Mouse (Mus musculus) cerebellum, postnatal 4 days (tissue): Measurements from ENCODE around the gene Foxi3.
A peak's percentile ranks its signal among the peaks of the same experiment; 100 is the strongest.

Experiments used
- DNase-seq, 2 experiments: peaks; one replicate each; pipeline ENCODE4 v3.0.0; 2022; ENCODE audit warnings: low spot score in 2 of 2, mixed read lengths in 1 of 2

Gene Foxi3

DNA sequence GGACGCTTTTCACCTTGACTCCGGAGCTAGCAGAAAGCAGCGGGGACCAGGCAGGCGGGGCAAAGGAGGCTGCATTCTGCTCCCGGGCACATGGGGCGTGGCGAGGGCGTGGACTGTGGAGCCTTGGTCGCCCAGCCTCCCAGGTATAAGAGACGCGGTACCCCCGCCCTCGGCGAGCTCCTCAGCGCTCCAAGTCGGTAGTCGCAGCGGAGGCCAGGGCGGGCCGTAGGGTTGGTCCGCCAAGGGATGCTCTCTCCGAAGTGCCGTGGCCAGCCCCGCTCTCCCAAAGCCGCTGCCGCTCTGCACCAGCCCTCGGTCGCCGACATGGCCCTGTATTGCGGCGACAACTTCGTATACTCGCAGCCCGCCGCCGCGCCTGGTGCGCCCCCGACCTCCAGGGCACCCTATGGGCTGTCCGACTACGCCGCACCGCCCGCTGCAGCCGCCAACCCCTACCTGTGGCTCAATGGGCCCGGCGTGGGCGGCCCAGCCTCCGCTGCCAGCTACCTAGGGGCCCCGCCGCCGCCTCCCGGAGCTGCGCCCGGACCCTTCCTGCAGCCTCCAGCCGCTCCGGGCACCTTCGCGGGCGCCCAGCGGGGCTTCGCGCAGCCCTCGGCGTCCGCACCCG is at the start of gene Foxi3:
Gene Foxi3, plus strand, starts transcription at position 247 of the 628 bp plus-strand sequence.
- DNase-seq, result peak in 1 of 2 experiments; percentile 8

DNA sequence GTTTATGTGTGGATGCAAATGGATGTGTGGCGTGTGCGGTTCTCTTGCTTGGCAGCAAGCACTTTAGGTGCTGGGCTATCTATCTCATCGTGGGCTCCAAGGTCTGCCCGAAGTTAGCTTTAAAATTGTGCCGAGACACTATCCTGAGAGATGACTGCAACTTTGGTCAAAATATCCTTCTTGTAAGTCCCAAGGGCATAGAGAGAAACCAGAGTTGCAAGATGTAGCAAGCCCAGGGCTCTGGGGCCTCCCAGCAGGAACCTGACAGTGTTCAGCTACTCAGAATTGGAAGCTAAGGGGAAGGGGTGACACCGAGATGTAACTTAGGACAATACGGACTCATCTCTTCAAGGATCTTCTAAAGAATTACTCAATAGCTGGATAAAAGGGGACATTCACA is 46.8 kb upstream of the Foxi3 start:
- DNase-seq, result no peak

DNA sequence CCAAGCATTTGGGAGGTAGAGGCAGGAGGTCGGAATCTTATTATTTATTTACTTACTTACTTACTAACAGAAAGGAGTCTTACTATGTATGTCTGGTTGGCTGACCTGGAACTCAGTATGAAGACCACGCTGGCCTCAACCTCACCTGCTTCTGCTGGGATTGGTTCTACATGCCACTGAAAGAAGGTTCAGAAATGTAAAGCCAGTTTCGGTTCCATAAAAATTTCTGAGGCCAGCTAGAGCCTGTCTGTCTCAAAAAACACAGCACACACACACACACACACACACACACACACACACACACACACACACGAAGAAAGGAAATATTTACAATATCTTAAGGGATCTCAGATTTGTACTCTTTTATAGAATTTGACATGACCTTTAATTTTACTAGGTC is 46.0 kb upstream of the Foxi3 start:
- DNase-seq, result no peak

DNA sequence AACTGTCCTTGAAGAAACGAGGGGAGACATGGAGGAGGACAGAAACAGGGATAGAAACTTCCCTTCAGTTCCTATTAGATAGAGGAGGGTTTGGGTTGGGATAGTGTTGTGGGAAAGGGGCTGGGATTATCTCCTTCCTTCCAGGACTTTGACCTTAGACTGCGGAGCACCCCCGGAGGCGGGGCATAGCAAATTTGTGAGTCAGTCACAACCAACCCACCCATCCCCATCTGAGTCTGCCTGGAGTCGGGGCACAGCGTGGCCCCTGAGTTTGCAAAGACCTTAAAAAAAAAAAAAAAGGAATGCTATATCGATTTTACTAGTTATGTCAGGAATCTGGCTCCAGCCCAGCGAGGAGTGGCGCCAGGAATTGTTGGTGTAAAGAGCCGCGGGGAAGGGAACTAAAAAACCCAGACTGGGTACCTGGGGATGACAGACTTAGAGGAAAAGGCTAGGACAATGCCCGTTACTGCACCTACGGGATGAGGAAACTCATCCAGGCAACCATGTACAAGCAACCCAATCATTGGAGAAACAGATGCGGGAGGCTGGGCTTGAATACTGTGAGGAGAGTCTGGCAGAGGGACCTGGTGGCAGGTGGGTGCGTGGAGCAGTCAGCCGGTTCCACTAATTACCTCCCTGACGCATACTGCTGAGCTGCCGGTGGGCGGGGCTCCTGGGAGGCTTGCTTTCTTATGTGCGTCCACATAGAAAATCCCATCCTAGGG is 44.5 kb upstream of the Foxi3 start:
- DNase-seq, result peak in 1 of 2 experiments; percentile 48

DNA sequence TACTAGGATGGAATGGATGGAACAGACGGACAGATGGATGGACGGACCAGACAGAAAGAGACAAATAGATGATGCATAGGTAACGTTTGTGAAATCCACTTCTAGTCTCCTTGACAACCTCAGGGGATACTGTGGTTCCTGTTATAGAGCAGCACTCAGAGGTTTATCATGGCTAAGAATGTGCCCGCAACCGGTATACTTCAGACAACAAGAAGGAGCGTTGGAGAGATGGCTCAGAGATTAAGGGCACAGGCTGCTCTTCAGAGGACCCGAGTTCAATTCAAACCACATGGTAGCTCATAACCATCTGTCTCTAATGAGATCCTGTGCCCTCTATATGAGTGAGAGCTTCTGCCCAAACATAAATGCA is 44.0 kb upstream of the Foxi3 start:
- no peak for DNase-seq

DNA sequence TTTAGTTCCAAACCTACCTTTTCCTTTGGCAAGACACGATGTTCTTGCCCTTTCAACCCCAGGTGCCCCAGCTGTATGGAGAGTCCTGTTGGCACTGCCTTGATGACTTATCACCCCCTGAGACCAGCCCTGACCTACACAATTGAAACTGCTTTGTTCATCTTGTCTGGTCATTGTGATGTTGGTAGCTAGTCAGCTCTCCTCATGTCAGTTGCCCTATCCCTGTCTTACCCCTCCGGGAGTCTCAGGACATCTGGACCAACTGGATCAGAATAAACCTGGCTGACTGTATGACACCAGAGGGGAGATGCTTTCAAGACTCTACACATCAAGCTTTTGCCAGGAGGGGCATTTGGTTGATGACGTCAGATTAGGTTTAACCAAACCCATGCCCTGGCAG is 37.5 kb upstream of the Foxi3 start, which contains the start of gene Tex37:
Gene Tex37, minus strand, starts transcription at position 101 of the 400 bp plus-strand sequence.
- no peak for DNase-seq

DNA sequence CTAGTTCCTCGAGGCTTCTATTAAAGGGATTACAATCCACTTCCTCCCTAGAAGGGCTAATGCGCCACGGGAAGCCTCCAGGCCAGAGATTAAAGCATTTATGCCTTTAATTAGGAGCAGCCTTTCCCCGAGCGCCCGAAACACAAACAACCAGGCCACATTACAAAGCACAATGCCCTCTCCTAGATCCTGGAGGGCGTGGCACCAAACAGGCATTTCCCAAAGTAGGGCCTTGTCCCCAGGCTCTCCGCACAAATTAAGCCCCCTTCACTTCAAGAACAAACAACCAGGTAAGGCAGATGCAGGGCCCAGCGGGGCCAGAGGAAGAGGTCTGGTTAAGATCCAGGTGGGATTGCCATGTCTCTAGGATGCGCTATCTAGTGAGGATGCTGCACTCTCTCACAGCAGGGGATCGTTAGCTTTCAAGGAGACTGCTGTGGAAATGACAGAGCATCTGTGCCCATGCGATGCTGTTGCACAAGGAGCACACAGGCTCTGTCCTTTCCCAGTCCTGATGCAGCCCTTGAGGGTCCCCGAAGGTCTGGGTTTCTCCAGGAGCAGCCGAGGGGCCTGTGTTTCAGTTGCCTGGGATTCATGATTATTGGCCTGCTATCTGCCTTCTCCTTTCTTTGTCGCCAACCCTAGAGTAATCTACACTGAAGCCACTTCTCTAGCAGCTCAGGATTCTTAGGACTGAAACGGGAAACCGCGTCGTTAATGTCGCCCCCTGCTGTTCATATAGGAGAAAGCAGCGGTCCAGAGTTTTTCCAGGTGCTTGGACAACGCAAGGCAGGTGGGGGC is 34.9 kb upstream of the Foxi3 start:
- DNase-seq, result peak in 1 of 2 experiments; percentile 49

DNA sequence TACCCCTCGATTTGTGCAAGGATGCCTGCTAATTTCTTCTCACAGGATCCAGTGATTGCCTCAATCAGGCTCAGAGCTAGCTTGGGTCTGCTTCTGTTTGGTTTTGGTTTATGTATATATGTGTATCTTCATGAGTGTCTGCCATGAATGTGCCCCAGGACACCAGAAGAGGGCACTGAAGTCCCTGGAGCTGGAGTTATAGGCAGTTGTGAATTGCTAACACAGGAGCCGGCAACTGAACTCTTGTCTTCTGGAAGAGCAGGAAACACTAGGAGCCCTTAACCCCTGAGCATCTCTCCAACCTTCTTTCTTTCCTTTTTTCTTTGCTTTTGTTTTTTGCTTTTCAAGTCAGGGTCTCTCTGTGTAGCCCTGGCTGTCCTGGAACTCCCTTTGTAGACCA is 24.5 kb upstream of the Foxi3 start:
- no peak for DNase-seq

DNA sequence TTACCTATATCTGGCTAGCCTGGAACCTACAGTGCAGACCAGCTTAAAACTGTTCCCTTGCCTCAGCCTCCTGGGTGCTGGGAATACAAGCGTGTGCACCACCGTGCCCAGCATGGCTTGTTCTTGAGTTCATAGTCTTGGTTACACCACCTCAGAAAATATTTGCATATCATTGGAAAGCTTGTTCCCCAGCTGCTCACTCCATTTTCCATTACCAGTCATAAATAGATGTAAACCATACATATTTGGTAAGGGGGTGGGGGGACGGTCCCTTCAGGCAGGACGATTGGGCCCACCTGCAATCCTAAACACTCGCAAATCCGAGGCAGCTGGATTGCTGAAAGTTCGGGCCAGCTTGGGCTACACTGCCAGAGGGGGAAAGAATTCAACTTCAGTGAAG is 3.1 kb upstream of the Foxi3 start:
- no peak for DNase-seq

DNA sequence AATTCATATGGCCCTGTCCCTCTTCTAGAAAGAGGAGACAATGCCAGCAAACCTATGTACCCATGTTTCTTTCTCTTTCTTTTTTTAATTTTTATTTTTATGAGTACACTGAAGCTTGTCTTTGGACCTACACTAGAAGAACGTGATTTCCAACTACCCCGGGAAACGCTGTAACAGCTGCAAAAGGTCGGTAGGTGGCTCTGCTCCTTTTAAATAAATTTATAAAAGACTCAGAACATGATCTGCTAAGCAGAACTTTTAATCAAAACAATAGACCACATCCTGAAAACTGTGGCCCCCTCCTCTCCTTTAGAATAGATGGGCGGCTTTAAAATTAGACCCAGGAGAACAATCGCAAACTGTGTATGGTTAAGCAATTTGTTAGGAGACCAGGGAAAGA is 2.3 kb upstream of the Foxi3 start:
- no peak for DNase-seq

DNA sequence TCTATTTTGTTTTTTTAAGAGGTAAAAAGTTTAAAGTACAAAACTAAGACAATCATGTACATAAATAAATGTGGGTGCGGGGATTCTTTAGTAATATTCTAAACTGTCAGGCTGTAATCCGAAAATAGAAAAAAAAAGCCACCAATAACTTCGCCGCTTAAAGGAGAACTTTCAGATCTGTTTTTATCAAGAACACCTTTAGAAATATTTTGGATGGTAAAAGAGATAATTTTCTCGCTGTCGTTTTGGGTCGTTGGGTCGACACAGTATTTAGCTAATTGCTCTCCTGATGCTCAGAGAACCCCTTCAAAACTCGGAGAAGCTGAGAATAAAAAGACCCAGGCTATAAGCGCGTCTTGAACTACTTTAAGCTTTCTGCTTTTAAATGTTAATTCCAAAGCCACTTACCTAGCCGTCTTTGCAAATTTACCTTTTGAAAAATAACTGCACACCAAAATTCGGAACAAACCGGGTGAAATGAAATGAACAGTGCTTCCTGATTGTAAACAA is 985 bp upstream of the Foxi3 start:
- no peak for DNase-seq

DNA sequence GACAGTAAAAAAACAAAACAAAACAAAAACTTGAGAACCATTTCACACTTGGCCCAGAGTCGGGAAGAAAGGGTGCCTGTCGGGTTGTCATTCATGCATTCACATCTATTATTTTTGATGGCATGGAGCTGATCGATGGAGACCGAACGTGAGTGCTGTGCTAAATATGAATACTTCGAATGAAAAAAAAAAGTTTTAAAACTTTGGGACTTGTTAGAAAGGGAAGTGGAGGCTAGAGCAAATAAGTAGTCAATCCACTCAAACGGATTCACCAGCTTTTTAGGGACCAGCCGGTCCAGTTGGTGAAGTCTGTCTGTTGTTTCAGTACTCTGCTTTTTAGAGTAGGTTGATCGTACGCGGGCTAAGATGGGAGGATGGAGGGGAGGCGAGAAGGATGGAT is 490 bp upstream of the Foxi3 start:
- DNase-seq, result no peak

DNA sequence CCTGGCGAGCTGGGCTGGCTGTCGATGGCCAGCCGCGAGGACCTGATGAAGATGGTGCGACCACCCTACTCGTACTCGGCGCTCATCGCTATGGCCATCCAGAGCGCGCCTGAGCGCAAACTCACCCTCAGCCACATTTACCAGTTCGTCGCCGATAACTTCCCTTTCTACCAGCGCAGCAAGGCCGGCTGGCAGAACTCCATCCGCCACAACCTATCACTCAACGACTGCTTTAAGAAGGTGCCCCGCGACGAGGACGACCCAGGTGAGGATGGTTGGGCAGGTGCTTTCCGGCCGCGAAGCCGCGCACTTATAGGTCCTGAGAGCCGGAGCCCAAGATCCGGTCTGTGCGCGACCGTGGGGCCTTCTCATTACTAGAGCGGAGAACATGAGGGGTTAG is 605 bp downstream of the Foxi3 start:
- no peak for DNase-seq

DNA sequence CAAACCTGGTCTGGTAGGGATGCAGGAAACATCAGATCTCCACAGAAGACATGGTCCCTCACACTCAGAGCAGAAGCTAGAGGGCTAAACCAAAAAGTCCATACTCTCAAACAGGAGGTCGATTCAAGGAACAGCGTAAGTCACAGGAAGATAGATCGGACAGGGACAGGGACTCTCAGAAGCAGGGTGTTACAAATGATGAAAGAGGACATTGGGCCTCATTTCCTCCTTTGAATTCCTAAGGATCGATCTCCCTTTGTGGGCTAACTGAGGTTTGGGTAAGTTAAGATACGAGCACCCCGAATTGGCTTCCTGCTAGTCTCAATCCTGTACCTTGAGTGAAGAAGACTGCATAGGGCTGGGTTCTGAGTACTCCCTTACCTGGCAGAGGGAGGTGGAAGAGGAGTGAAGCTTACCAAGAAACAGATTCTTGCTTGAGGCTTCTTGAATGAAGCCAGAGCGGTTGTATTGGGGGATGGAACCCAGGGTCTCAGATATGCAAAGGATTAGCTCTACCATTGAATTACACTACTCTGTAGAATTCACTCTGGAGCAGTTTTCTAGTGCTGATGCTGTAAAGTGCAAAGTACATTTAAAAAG is 1.1 kb downstream of the Foxi3 start:
- DNase-seq, result no peak

DNA sequence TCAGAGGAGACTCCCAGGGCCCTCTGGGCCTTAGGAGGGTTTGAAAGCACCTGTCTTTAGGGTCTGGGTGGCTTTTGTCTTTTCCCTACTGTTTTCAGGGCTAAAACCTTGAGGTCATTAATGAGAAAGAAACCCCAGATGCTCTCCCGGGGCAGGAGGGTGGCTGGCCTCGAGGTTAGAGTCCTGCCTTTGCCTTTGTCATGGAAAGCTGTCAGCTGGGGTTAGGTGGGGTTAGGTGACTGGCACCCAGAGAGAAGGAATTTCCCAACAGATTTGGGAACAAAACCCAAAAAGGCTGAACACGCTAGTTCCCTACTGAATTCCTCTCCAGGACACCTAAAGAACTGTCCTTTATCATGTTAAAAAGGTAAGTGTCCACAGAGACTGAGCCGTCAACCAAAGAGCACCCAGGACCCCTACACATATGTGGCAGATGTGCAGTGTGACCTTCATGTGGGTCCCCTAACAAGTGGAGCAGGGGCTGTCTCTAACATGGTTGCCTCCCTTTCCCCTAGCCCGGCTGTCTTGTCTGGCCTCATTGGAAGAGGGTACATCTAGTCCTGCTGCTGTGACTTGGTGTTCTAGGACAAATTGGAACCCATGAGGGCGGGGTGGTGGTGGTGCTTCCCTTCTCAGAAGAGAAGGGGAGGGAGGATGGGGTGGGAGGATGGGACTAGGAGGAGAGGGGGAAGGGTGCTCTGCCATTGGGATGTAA is 7.9 kb downstream of the Foxi3 start:
- no peak for DNase-seq

DNA sequence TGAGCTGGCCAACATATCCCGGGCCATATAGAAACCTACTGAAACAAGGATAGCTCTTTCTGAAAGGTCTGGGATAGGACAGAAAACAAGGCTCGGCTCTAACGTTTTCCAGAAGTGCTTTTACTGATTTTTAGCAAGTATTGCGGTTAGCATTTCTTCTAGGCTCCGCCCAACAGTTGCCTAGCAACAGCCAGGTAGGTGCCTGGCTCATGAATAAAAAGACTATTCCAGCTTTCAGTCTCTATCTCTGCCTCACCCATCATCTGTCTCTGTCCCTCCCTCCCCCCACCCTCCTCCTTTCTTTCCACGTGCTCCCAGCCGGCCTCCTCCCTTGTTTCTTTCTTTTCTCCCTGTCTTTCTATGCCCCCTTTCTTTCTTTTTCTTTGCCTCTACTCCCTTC is 9.4 kb downstream of the Foxi3 start:
- DNase-seq, result no peak

DNA sequence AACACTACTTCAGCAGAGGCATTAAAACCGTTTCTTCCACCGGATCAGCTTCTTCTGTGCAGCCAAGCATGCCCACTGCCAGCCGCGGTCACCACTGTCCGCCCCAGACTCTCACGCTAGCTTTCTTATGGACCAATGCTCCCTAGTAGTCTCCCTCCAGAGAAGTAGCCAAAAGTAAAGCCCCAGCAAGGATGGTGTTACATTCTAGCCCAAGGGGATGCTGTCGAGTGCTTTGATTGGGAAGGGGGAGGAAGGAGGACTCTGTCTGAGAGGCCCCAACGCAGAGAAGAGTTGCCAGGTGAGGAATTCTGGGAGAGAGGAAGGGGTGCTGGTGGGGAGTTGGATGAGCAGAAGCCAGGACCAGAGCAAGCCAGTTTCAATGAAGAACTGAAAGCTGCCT is 11.1 kb downstream of the Foxi3 start:
- DNase-seq, result no peak

DNA sequence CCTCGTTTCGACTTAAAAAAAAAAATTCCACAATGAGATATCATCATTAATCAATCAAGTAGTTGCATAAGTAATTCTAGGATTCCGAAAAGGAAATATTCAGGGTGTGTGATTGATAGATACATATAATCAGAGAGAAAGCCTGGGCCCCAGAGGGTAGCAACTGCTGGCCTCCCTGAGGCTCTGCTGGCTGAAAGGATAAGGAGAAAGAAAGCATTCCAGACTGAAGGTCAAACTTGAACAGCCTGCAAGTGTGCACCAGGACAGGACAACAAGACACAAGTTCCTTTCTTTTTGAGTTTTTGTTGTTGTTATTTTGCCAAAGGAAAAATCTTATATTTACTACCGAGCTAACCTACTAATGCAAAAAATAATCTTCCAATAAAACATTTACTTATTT is 12.0 kb downstream of the Foxi3 start:
- DNase-seq, result no peak

DNA sequence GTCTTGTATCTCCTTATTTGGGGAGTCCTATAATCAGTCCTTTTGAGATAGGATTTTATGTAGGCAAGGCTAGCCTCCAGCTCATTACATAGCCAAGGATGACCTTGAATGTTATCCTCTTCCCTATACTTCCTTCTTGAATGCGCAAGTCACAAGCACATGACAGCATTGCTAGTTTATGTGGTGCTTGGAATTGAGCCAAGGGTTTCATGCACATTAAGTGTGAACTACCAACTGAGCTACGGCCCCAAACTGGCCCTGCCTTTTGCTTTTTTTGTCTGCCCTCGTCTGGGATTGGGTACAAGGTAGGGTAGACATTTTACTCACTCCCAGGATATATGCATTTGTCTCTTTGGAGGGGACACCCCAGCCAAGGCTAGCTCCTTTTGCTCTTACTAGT is 16.7 kb downstream of the Foxi3 start:
- no peak for DNase-seq

DNA sequence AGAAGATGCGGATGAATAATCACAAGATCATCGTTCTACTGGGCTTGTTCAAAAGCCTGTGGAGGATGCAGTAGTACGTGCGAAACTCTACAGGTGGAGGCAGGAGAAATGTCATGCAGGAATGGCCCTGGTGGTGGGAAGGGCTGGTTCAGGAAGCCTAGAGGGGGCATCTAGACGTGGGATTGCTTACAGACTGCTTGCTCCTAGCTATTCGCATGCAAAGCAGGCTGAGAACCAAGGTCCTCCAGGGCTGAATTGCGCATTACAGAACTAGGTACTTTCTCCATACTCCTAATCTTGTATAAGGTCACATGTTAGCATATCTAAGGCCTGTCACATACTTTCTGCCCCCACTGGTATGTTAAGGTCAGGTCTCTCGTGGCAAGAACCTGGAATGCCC is 24.7 kb downstream of the Foxi3 start:
- DNase-seq, result no peak

DNA sequence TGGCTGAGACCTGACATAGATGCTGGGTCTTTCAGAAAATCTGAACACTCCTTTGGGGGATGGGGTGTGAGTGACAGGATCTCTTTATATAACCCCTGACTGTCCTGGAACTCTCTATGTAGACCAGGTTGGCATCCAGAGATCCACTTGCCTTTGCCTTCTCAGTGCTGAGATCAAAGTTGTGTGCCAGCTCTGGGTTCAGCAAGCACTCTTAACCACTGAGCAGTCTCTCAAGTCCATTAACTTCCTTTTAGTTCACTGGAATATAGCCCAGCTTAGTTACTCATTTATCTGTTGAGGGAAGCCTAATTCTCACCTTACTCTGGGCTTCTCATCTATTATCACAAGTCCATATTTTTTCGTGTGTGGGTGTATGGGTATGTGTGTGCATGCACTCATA is 26.1 kb downstream of the Foxi3 start:
- no peak for DNase-seq

DNA sequence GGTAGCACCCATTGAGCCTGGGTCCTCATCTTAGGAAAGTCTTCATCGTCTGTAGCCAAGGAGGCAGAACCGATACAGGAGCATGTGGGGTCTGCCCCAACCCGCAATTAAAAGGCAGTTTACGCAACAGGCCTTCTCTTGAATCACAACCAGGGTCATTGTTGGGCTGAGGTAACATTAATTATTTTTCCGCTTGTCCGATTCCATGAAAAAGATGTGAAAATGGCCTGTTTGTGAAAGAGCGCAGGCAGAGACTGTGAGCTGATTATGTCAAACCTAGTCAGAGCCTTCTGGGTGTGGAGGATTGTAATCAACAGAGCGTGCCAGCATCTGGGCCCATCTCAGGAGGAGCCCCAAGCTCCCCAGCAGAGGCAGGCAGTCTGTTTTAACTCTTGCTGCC is 30.4 kb downstream of the Foxi3 start:
- no peak for DNase-seq
